Mouse (Mus musculus): ENCODE measurements around the gene 2310061I04Rik.
A peak's percentile ranks its signal among the peaks of the same experiment; 100 is the strongest.

GRCm38 (mm10) chr17:35909919-35910369, 12.7 kb upstream of the 2310061I04Rik start, which contains the start of gene Atat1:
- TF ChIP-seq CTCF (IDR thresholded peaks at IDR 0.05; ENCODE audit: low read depth, low read length) (no peak), POLR2A (IDR thresholded peaks at IDR 0.05; ENCODE audit: extremely low read depth, insufficient read depth, low read length) (0 out of 2 replicates have a peak, but pooled peaks have one; percentile 29)

All from liver, adult 2 months (tissue).